Mouse (Mus musculus) midbrain, embryonic 13.5 days (tissue): ENCODE data around the gene Acad9. TPM values are rescaled to one million over a fixed set of nuclear protein-coding genes. Genes with fewer than 3 reads are reported as not detected.

Source experiments
- ATAC-seq: fragments of 200-750 bp; cut with Nextera tagmentation; 2 replicates; pipeline ENCODE4 v1.8.0; 2017; ENCODE audit warnings: mild to moderate bottlenecking, moderate TSS enrichment, moderate library complexity
- H3K27ac ChIP-seq: fragments of 300-500 bp; sonication (generic); 2 replicates; pipeline ENCODE4 v1.5.1; 2015; ENCODE audit warnings: inconsistent platforms, mild to moderate bottlenecking, moderate library complexity
- H3K27me3 ChIP-seq: fragments of 300-500 bp; sonication (generic); 2 replicates; pipeline ENCODE4 v1.6.1; 2015; ENCODE audit warnings: mild to moderate bottlenecking, inconsistent platforms
- H3K36me3 ChIP-seq: fragments of 300-500 bp; sonication (generic); 2 replicates; pipeline ENCODE4 v1.6.1; 2015; ENCODE audit warnings: mild to moderate bottlenecking, inconsistent platforms
- H3K4me1 ChIP-seq: fragments of 300-500 bp; sonication (generic); replicated peaks from 2 replicates; pipeline ENCODE4 v1.6.1; 2015; ENCODE audit warnings: inconsistent platforms
- H3K4me2 ChIP-seq: fragments of 300-500 bp; sonication (generic); replicated peaks from 2 replicates; pipeline ENCODE4 v1.6.1; 2015; ENCODE audit warnings: moderate library complexity, mild to moderate bottlenecking, inconsistent platforms
- H3K4me3 ChIP-seq: fragments of 300-500 bp; sonication (generic); replicated peaks from 2 replicates; pipeline ENCODE4 v1.5.1; 2015; ENCODE audit warnings: mild to moderate bottlenecking, inconsistent platforms
- H3K9ac ChIP-seq: fragments of 300-500 bp; sonication (generic); replicated peaks from 2 replicates; pipeline ENCODE4 v1.6.1; 2015; ENCODE audit warnings: mild to moderate bottlenecking, inconsistent platforms
- H3K9me3 ChIP-seq: fragments of 300-500 bp; sonication (generic); 2 replicates; pipeline ENCODE4 v1.6.1; 2016; ENCODE audit warnings: mild to moderate bottlenecking, inconsistent platforms
- WGBS: fragments of 180-500 bp; shearing (Covaris S2); methylation state at CpG from one replicate; pipeline ENCODE4 v1.1.7; 2015; 5-methylcytosine and 5-hydroxymethylcytosine counted together
- polyA plus RNA-seq: library from polyadenylated mRNA; unstranded; fragments of >200 nt; fragmentation: Nextera tagmentation; extraction: Ambion mirVana; gene quantifications from 2 replicates; pipeline ENCODE4 v1.2.1, GENCODE M21; 2015

Acad9 gene
- 87.3 and 89.7 TPM in 2 replicates for polyA plus RNA-seq

DNA sequence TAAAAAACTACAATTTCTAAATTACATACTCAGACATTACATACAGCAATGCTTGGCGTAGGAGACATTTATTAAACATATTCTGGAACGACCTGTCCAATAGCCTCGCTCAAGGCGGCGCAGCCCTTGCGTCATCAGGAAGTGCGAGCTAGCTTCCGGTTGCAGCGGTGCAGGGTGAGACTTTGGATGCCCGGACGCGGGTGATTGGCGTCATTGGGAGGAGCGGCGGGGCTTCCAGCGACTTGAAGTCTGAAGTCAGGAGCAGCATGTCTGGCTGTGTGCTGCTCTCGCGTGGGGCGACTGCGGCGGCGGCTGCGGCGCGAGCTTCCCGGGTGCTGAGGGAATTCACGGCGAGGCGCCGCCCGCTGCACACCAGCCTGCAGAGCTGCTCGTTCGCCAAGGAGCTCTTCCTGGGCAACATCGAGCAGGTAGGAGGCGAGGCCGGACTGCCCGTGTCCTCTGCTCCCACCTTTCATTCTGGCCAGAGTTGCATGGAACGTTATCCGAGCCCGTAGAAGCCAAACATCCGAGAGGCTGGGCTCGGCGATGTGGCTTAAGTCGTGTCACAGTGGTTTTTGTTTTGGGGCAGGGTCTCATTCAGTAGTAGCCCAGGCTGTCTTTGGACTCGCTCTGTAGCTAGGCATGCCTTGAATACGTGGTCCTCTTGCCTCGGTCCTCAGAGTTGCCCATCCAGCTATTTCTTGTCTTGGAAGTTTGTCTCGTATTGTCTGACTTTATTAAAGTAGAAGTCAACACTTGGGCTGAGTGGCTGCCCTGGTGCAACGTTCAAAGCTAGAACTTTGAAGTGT lies at the start of gene Acad9:
Acad9 (plus strand) TSS at position 137 of the 809 bp plus-strand sequence.
- H3K27me3 ChIP-seq, result peaks cover 23% of the 10 kb centered on the region
- H3K4me2 ChIP-seq, result peak within 1 kb of the TSS; percentile 75
- H3K27ac ChIP-seq, result peak within 1 kb of the TSS; percentile 71
- peak within 1 kb of the TSS; percentile 90 for H3K9ac ChIP-seq
- ATAC-seq, result peak; percentile 99
- WGBS, result 1% methylated on average over 49 of the region's 49 CpGs
- peaks cover 12% of the 10 kb centered on the region for H3K36me3 ChIP-seq
- H3K4me3 ChIP-seq, result peak within 1 kb of the TSS; percentile 84
- peaks cover 20% of the 10 kb centered on the region for H3K4me1 ChIP-seq
- H3K9me3 ChIP-seq, result no peaks in the 10 kb centered on the region

DNA sequence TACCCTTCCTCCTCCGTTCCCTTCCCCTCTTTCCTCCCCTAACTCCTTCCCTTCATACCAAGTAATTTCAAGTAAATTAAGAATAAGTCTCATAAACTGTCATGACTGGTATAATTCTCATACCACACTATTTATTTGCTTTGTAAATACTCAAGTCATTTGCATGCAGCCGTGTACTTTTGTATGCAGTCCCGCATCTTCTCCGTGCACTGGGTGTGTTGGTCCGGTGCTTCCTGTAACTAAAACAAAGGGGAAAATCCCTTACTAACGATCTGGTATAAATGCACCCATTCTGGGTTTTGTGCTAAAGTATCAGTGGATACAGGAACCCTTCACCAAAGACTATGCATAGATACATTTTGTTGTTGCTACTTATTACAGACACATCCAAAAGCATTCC lies 40.0 kb upstream of the Acad9 start:
- Histone ChIP-seq H3K27me3 (no peaks in the 10 kb centered on the region), H3K9me3 (no peaks in the 10 kb centered on the region), H3K4me1 (no peaks in the 10 kb centered on the region), H3K36me3 (no peaks in the 10 kb centered on the region), H3K4me3 (no peak overlapping the region), H3K9ac (no peak overlapping the region), H3K27ac (no peak overlapping the region), H3K4me2 (no peak overlapping the region)
- WGBS, result 83% methylated on average over 6 of the region's 6 CpGs
- ATAC-seq, result no peak

DNA sequence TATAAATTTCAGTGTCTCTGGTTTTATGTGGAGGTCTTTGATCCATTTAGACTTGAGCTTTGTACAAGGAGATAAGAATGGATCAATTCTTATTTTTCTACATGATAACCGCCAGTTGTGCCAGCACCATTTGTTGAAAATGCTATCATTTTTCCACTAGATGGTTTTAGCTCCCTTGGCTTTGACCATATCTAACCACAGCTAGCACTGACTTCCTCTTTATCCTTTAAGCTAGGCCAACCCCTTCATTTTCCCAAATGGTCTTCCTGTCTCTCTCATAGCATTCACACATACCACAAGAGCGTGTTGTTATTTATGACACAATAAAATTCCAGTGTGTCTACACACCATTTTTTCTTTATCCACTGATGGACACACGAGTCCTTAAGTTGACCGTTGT lies 35.8 kb upstream of the Acad9 start:
- H3K27ac ChIP-seq, result no peak overlapping the region
- H3K27me3 ChIP-seq, result no peaks in the 10 kb centered on the region
- no peak for ATAC-seq
- no peaks in the 10 kb centered on the region for H3K4me1 ChIP-seq
- WGBS, result 89% methylated on average over 4 of the region's 4 CpGs
- H3K36me3 ChIP-seq, result no peaks in the 10 kb centered on the region
- H3K4me2 ChIP-seq, result no peak overlapping the region
- H3K4me3 ChIP-seq, result no peak overlapping the region
- H3K9ac ChIP-seq, result no peak overlapping the region
- H3K9me3 ChIP-seq, result no peaks in the 10 kb centered on the region

DNA sequence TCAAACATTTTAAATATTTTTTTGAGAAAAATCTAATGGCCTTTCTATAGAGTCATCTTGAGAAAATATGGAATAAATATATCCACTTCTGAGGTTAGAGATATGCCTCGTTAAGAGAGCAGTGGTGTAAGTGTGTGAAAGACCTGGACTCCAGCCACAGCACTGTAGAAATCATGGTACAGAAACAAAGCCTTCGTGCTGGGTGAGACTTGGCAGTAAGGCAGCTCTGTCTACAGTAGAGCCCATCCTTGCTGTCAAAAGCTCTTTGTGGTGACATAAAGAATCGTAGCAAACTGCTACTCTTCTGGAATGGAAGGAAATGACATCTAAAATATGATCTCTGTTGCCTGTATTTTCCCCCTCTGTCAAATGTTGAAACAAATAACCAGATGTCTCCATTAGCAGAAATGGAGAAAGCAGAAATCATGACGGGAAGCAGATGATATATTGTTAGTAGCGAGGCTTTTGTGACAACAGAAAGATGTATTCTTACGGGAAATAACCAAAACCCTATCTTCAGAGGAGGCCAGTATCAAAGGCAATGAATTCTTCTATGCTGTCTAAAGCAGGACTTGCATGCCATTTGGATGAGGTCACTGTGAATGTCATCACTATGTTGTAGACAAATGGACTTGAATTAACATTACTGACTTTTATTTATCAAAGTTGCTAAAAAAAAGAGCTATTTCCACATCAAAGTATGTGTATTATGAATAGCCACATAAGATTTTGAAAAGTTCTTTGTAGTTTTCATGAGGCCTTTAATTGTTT lies 33.9 kb upstream of the Acad9 start:
- H3K9me3 ChIP-seq, result no peaks in the 10 kb centered on the region
- H3K4me2 ChIP-seq, result no peak overlapping the region
- 76% methylated on average over 6 of the region's 6 CpGs for WGBS
- no peaks in the 10 kb centered on the region for H3K27me3 ChIP-seq
- no peak for ATAC-seq
- no peaks in the 10 kb centered on the region for H3K4me1 ChIP-seq
- H3K9ac ChIP-seq, result no peak overlapping the region
- H3K27ac ChIP-seq, result no peak overlapping the region
- H3K36me3 ChIP-seq, result no peaks in the 10 kb centered on the region
- no peak overlapping the region for H3K4me3 ChIP-seq

DNA sequence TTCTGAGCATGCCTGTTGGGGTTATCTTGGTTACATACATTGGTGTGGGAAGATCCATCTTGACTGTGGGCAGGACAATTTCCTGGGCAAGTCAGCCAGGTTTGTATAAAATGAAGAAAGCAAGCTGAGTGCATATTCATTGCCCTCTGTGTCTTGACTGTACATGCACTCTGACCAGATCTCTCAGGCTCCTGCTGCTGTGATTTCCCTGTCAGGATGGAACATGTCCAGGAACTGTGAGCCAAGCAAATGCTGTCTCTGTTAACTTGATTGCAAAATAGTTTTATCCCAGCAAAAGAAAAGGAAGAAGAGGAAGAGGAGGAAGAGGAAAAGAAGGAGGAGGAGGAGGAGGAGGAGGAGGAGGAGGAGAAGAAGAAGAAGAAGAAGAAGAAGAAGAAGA lies 21.3 kb upstream of the Acad9 start:
- no peaks in the 10 kb centered on the region for H3K4me1 ChIP-seq

DNA sequence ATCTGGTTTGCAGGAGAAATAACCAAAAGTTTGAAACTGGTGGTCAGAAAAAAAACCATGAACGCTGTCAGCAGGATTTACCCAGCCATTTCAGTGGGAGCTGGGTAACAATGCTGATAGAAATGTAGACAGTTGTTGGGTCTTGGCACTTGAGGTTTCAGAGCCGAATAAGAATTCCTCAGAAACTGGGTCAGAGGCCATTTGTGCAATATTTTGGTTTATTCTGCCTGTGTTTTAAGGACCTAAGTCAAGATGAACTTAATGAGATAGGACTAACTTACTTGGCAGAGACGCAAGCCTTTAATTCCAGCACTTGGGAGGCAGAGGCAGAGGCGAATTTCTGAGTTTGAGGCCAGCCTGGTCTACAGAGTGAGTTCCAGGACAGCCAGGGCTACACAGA lies 20.7 kb upstream of the Acad9 start:
- H3K9ac ChIP-seq, result no peak overlapping the region
- 80% methylated on average over 4 of the region's 4 CpGs for WGBS
- H3K36me3 ChIP-seq, result no peaks in the 10 kb centered on the region
- H3K4me3 ChIP-seq, result no peak overlapping the region
- ATAC-seq, result no peak
- no peaks in the 10 kb centered on the region for H3K9me3 ChIP-seq
- H3K4me2 ChIP-seq, result no peak overlapping the region
- no peaks in the 10 kb centered on the region for H3K4me1 ChIP-seq
- H3K27me3 ChIP-seq, result no peaks in the 10 kb centered on the region
- no peak overlapping the region for H3K27ac ChIP-seq

More for the DNA sequence above, 21.3 kb upstream of the Acad9 start:
- Histone ChIP-seq H3K4me3 (no peak overlapping the region), H3K9me3 (no peaks in the 10 kb centered on the region), H3K9ac (no peak overlapping the region), H3K4me2 (no peak overlapping the region), H3K27me3 (no peaks in the 10 kb centered on the region), H3K36me3 (no peaks in the 10 kb centered on the region), H3K27ac (no peak overlapping the region)
- ATAC-seq, result no peak

DNA sequence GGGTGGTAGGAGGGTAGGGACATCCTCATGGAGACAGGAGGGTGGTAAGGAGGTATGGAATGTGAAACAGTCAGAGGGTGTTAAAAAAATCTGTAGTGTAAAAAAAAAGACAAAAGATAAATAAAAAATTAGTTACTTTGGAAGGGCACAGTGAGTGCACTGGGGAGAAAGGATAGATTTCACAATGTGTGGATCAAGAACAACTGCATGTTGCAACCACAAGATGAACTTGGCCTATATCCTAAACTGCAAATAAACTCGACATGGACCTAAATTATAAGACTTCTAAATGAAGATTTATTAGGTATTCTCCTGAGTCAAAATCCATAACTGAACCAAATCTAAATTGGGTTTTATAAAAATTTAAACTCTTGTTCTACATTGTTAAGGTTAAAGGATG lies 16.7 kb upstream of the Acad9 start:
- no peak for ATAC-seq
- Histone ChIP-seq H3K9ac (no peak overlapping the region), H3K4me1 (no peaks in the 10 kb centered on the region), H3K9me3 (no peaks in the 10 kb centered on the region), H3K27me3 (no peaks in the 10 kb centered on the region), H3K27ac (no peak overlapping the region), H3K4me3 (no peak overlapping the region), H3K36me3 (no peaks in the 10 kb centered on the region), H3K4me2 (no peak overlapping the region)
- 68% methylated on average over 1 of the region's 1 CpGs for WGBS

DNA sequence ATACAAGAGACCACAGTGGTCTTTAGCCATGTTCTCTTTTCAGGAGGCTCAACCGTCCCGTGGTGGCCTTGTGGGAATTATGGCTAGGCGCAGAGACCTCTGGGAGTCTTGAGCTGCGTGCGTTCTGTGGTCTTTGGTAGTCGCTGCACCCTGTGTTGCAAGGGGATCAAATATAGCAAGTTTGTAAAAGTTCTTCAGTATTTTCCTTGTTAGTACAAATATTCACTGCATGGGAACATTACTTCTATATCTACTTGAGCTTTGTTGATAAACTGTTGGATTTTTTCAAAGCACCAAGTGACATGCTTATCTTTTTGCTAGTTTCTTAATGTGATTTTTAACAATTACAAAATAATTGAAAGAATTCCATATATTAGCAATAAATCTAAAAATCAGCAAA lies 12.3 kb upstream of the Acad9 start, which contains the start of gene Ccdc144b:
Ccdc144b (minus strand) TSS at position 101 of the 400 bp plus-strand sequence.
- peaks cover 5% of the 10 kb centered on the region; the same call in 1 of the 2 replicates for H3K27me3 ChIP-seq
- H3K27ac ChIP-seq, result no peak within 1 kb of the TSS
- H3K9me3 ChIP-seq, result no peaks in the 10 kb centered on the region
- H3K4me1 ChIP-seq, result no peaks in the 10 kb centered on the region
- H3K9ac ChIP-seq, result no peak within 1 kb of the TSS
- ATAC-seq, result no peak
- H3K4me3 ChIP-seq, result no peak within 1 kb of the TSS
- H3K4me2 ChIP-seq, result no peak within 1 kb of the TSS
- H3K36me3 ChIP-seq, result no peaks in the 10 kb centered on the region
- WGBS, result 90% methylated on average over 6 of the region's 6 CpGs

DNA sequence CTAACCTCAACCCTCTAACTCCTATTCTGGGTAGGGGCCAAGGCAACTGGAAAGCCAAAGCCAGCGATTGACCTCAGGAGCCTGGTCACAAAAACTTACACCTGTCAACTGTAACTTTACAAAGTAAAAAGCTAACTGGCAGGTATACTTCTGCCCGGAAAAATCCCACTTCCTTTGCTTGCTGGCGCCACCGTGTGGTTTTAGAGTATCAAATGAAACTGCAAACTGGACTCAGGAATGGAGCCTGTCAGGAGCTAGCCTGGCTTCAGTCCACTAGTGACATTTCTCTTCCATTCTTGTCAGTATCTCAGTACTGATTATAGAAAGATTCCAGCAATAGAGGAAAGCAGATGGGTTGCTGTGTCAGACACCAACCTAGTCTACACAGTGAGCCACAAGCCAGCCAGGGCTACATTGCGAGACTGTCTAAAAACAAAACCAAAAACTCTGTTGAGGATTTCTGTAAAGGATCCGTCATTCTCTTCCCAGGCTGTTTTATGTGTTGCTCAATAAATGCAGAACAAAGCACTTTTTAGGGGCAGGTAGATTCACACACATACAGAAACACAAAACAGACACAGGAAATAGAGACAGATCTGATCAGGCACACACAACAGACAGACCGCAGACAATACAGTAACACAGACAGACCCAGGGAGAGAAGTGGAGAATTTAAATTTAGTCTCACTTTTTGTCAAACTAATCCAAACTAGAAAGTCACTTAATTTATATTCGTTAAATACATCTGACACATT lies 5.5 kb upstream of the Acad9 start:
- WGBS, result 32% methylated on average over 8 of the region's 8 CpGs
- Histone ChIP-seq H3K36me3 (no peaks in the 10 kb centered on the region), H3K4me2 (no peak overlapping the region), H3K4me1 (peaks cover 3% of the 10 kb centered on the region; the same call in 1 of the 2 replicates), H3K9me3 (no peaks in the 10 kb centered on the region), H3K27ac (no peak overlapping the region), H3K27me3 (peaks cover 28% of the 10 kb centered on the region), H3K4me3 (no peak overlapping the region), H3K9ac (no peak overlapping the region)
- ATAC-seq, result no peak

DNA sequence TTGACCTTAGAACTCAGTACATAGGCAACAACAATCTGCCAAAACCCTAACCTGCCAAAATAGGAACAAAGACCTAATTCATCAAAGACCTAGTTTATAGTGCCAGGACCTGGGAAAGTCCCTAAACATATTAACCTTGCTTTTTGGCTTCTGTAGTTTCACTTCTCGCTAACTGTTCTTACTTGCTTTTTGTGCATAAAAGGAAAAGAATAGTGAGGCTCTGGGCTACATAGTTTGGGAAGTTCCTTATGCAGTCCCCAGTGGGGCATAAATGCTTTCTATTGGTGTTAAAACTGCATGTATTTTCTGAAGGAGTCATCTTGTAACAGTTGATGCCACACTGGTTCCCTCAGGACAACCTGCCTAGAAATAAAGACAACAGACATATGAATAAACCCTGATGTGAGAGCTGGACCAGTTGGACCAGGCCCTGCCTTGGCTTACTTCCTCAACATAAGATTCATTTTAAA lies 1.2 kb upstream of the Acad9 start:
- WGBS, result 98% methylated on average over 1 of the region's 1 CpGs
- no peak overlapping the region for H3K4me2 ChIP-seq
- no peaks in the 10 kb centered on the region for H3K36me3 ChIP-seq
- H3K27ac ChIP-seq, result no peak overlapping the region
- H3K4me1 ChIP-seq, result peaks cover 20% of the 10 kb centered on the region
- no peaks in the 10 kb centered on the region for H3K9me3 ChIP-seq
- no peak overlapping the region for H3K4me3 ChIP-seq
- no peak overlapping the region for H3K9ac ChIP-seq
- H3K27me3 ChIP-seq, result peaks cover 25% of the 10 kb centered on the region
- no peak for ATAC-seq

DNA sequence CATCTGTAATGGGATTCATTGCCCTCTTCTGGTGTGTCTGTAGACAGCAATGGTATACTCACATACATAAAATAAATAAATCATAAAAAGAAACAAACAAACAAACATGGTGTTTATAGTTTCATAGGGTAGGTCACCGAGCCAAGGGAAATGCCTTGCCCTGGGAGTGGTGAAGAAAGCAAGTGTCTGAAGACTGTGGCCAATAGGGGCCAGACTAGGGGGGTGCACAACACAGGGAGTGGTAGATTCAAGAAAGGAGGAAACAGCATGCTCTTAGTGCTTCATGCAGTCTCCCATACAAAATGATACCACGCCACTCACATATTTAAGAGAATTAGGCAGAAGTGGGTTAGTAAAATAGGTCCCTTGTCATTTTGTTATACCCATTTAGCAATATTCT lies 613 bp upstream of the Acad9 start:
- Histone ChIP-seq H3K4me2 (peak overlapping the region; percentile 75), H3K27me3 (peaks cover 25% of the 10 kb centered on the region), H3K4me1 (peaks cover 20% of the 10 kb centered on the region), H3K36me3 (peaks cover 3% of the 10 kb centered on the region; the same call in 1 of the 2 replicates), H3K4me3 (peak overlapping the region; percentile 84), H3K9ac (no peak overlapping the region), H3K9me3 (no peaks in the 10 kb centered on the region), H3K27ac (no peak overlapping the region)
- ATAC-seq, result peak; percentile 16; the same call in 1 of the 2 replicates
- WGBS, result 97% methylated on average over 2 of the region's 2 CpGs
